Mouse (Mus musculus) liver, embryonic 14.5 days (tissue): ENCODE measurements around the gene Fam120a. TPM values are rescaled to one million over a fixed set of nuclear protein-coding genes. Genes with fewer than 3 reads are reported as not detected.

Source experiments
- ATAC-seq: fragments of 200-750 bp; cut with Nextera tagmentation; 2 replicates; pipeline ENCODE4 v1.8.0; 2017; ENCODE audit warnings: moderate number of reproducible peaks, mild to moderate bottlenecking, moderate library complexity; ENCODE audit not compliant: insufficient read depth
- DNase-seq, 3 experiments: peaks; one replicate each; pipeline ENCODE4 v3.0.0-alpha.2; 2012 to 2013; ENCODE audit warnings: low read depth in 3 of 3, low spot score in 3 of 3
- H3K27ac ChIP-seq: fragments of 300-500 bp; sonication (generic); 2 replicates; pipeline ENCODE4 v1.5.1; 2014; ENCODE audit warnings: moderate library complexity, mild to moderate bottlenecking, control low read depth, inconsistent platforms
- H3K27me3 ChIP-seq: fragments of 300-500 bp; sonication (generic); 2 replicates; pipeline ENCODE4 v1.6.1; 2014; ENCODE audit warnings: mild to moderate bottlenecking, low read length, moderate library complexity; ENCODE audit not compliant: control insufficient read depth, insufficient read depth
- H3K36me3 ChIP-seq: fragments of 300-500 bp; sonication (generic); replicated peaks from 2 replicates; pipeline ENCODE4 v1.6.1; 2014; ENCODE audit warnings: low read depth; ENCODE audit not compliant: control insufficient read depth, insufficient read depth
- H3K4me1 ChIP-seq, 2 experiments: fragments of 200-500 bp in 1 of 2; fragments of 300-500 bp in 1 of 2; sonication (generic) in 1 of 2; replicated peaks; 2 replicates each; pipeline ENCODE4 v1.6.1; 2012 to 2014; ENCODE audit warnings: antibody characterized with exemption in 1 of 2, inconsistent platforms in 1 of 2, low read length in 1 of 2; ENCODE audit not compliant: control insufficient read depth in 2 of 2, insufficient read depth in 2 of 2
- H3K4me2 ChIP-seq: fragments of 300-500 bp; sonication (generic); 2 replicates; pipeline ENCODE4 v1.6.1; 2014; ENCODE audit warnings: low read depth, mild to moderate bottlenecking, control low read depth, moderate library complexity
- H3K4me3 ChIP-seq, 2 experiments: fragments of 200-500 bp in 1 of 2; fragments of 300-500 bp in 1 of 2; sonication (generic) in 1 of 2; 2 replicates each; pipeline ENCODE4 v1.5.1; 2012 to 2014; ENCODE audit warnings: low read depth in 2 of 2, low read length in 2 of 2, mild to moderate bottlenecking in 2 of 2, control low read depth in 1 of 2, inconsistent platforms in 1 of 2, moderate library complexity in 1 of 2; ENCODE audit not compliant: insufficient read depth in 1 of 2
- H3K9ac ChIP-seq: fragments of 300-500 bp; sonication (generic); replicated peaks from 2 replicates; pipeline ENCODE4 v1.6.1; 2014; ENCODE audit warnings: mild to moderate bottlenecking, control low read depth, moderate library complexity
- H3K9me3 ChIP-seq: fragments of 300-500 bp; sonication (generic); 2 replicates; pipeline ENCODE4 v1.6.1; 2016; ENCODE audit warnings: low read length, mixed read lengths; ENCODE audit not compliant: control insufficient read depth
- CTCF ChIP-seq: IDR thresholded peaks from 2 replicates; pipeline ENCODE4 v1.5.1; 2016; ENCODE audit warnings: antibody characterized with exemption, low read depth, control low read depth
- EP300 ChIP-seq: IDR thresholded peaks from 2 replicates; pipeline ENCODE4 v1.6.1; 2016; ENCODE audit warnings: antibody characterized with exemption, low read depth
- WGBS: fragments of 180-500 bp; shearing (Covaris S2); extraction: QIAGEN DNeasy Blood & Tissue Kit; methylation state at CpG from one replicate; pipeline ENCODE4 v1.1.7; 2014; ENCODE audit not compliant: insufficient replicate concordance; 5-methylcytosine and 5-hydroxymethylcytosine counted together
- polyA plus RNA-seq, 2 experiments: library from polyadenylated mRNA; depleted of rRNA in 1 of 2; stranded (reverse) in 1 of 2; unstranded in 1 of 2; fragments of >200 nt; fragmentation: Nextera tagmentation in 1 of 2; extraction: Ambion mirVana in 1 of 2; gene quantifications; 2 replicates each; pipeline versions ENCODE4 v1.2.1 to v1.2.3; 2012 to 2014

Fam120a gene
- polyA plus RNA-seq, 2 experiments: 19.1 to 37.4 TPM

DNA sequence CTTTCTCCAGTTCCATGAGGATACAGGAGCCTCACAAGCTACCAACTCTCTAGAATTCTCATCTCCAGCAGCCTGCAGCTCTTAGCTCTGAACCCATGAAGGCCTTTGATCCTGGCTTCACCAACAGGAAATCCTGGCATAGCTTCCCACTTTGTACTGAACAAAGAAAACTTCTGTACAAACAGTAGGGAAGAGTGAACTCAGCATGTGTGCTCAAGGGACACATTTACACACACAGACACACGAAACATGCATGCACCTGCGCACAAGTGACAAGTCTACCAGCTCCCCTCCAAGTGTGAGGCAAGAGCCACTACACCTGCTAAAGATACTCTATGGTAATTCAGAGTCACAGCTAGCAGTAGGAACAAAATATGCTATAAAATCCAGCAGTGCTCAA lies 45.1 kb downstream of the Fam120a start:
- no peak for DNase-seq
- WGBS: 82% methylated on average over 2 of the region's 2 CpGs
- H3K9me3 ChIP-seq: no peaks in the 10 kb centered on the region
- no peaks in the 10 kb centered on the region; a peak in 1 of 4 replicates for H3K4me1 ChIP-seq
- H3K27me3 ChIP-seq: no peaks in the 10 kb centered on the region
- peaks cover 41% of the 10 kb centered on the region for H3K36me3 ChIP-seq
- no peak overlapping the region for H3K27ac ChIP-seq
- TF ChIP-seq CTCF (no peak), EP300 (no peak)
- ATAC-seq: no peak
- H3K4me3 ChIP-seq: no peak overlapping the region
- H3K9ac ChIP-seq: no peak overlapping the region
- H3K4me2 ChIP-seq: no peak overlapping the region

DNA sequence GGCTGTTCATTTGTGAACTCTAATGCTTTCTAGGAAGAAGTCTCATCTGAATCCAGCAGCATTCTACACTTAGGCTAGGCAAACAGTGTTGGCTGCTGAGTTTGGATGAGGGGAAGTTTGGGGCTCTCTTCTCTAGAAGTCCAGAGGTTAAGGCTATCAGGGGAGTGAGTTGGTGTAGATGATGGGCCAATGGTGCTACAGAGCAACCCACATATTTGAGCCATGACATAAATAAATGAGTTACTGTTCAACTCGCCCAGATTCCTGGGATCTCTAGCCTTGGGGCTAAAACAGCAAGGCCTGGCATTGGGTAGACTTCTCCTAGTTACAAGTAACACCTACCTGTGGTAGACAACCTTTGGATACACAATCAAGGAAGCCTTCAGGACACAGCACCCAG lies 46.6 kb downstream of the Fam120a start:
- H3K36me3 ChIP-seq: peaks cover 50% of the 10 kb centered on the region
- no peak for ATAC-seq
- 68% methylated on average over 1 of the region's 1 CpGs for WGBS
- no peaks in the 10 kb centered on the region for H3K27me3 ChIP-seq
- no peaks in the 10 kb centered on the region; a peak in 1 of 4 replicates for H3K4me1 ChIP-seq
- DNase-seq: no peak
- H3K4me2 ChIP-seq: no peak overlapping the region
- TF ChIP-seq CTCF: no peak
- TF ChIP-seq EP300: no peak
- no peaks in the 10 kb centered on the region for H3K9me3 ChIP-seq
- H3K27ac ChIP-seq: no peak overlapping the region
- no peak overlapping the region for H3K9ac ChIP-seq
- H3K4me3 ChIP-seq: no peak overlapping the region

DNA sequence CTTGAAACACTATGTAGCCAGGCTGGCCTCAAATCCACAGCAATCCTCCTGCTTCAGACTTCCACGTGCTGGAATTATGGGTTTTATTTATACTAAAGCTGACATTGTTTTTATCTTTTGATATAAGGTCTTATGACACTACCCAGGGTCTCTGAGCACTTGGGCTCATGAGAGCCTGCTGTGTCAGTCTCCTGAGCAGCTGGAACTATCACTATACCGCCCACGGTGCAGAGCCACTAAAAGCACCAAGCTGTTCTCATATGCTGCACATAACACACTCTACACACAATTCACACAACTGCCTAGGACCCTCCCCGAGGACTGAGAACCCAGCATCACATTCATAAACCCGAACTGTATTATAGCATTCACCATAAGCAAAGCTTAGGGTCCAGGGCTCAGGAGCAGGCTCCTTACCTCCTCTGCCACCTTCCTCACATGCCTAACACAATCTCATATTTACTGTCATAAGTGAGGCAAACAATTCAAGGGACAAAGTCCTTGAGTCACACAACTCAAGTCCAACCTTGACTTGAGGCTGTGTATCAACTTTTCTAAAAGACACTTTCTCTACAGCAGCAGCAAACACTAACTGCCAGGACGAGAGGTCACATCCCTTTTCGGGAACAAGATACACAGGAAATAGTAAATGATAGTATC lies 47.9 kb downstream of the Fam120a start:
- no peak for ATAC-seq
- Histone ChIP-seq H3K4me1 (no peaks in the 10 kb centered on the region; a peak in 1 of 4 replicates), H3K9ac (no peak overlapping the region), H3K27ac (no peak overlapping the region), H3K9me3 (no peaks in the 10 kb centered on the region), H3K4me2 (no peak overlapping the region), H3K36me3 (peaks cover 58% of the 10 kb centered on the region), H3K4me3 (no peak overlapping the region), H3K27me3 (no peaks in the 10 kb centered on the region)
- DNase-seq: no peak
- TF ChIP-seq EP300 (no peak), CTCF (no peak)
- 71% methylated on average over 7 of the region's 7 CpGs for WGBS

DNA sequence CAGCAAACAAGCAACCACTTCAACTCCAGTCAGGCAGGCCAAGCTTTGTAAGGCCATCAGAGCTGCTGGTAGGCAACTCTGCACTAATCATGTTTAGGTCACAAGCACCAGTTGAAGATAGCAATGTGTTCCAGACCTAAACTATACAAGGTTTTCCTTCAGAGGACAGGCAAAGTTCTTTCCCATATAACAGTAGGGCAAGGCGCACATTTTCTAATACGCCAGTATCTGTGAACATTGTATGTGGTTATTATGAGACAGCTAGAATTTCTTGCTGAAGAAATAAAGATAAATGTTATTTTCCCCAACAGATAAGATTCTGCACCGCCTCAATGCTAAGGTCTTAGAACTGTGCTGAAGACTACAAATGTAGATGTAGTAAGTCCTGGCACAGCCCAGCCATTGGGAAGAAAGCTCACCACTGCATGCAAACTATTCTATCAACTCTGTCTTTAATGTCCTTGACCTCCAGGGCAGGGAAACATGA lies 50.7 kb downstream of the Fam120a start:
- Histone ChIP-seq H3K4me3 (no peak overlapping the region), H3K27me3 (no peaks in the 10 kb centered on the region), H3K4me1 (no peaks in the 10 kb centered on the region), H3K4me2 (no peak overlapping the region), H3K36me3 (peaks cover 74% of the 10 kb centered on the region), H3K9ac (no peak overlapping the region), H3K9me3 (no peaks in the 10 kb centered on the region), H3K27ac (no peak overlapping the region)
- WGBS: 72% methylated on average over 3 of the region's 3 CpGs
- ATAC-seq (no peak), DNase-seq (no peak)
- TF ChIP-seq EP300 (no peak), CTCF (no peak)

DNA sequence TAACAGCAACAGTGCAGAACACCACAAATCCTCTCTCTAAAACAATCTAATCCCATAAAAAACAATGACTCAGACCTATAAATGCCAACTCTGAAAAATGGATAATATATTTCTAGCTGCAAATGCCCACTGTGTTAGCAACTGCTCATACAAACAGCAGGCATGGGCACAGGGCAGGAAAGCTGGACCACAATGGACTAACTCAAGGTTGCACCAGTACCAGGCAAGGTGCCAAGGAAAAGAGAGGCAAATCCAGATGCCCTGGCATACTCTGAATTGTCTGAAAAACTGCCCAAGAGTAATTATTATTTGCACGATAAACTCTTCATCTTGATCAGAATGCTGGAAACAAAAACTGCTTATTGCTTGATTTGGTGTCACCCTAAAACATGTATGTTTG lies 54.1 kb downstream of the Fam120a start:
- ATAC-seq (no peak), DNase-seq (no peak)
- H3K27me3 ChIP-seq: no peaks in the 10 kb centered on the region
- WGBS: 92% methylated on average over 1 of the region's 1 CpGs
- no peaks in the 10 kb centered on the region for H3K9me3 ChIP-seq
- peaks cover 74% of the 10 kb centered on the region for H3K36me3 ChIP-seq
- TF ChIP-seq EP300: no peak
- TF ChIP-seq CTCF: no peak
- H3K27ac ChIP-seq: no peak overlapping the region
- no peak overlapping the region for H3K9ac ChIP-seq
- no peak overlapping the region for H3K4me3 ChIP-seq
- H3K4me1 ChIP-seq: no peaks in the 10 kb centered on the region
- no peak overlapping the region for H3K4me2 ChIP-seq
